Mouse (Mus musculus) adrenal gland, adult 18-20 months (tissue): ENCODE results near the gene Nutf2. TPM values are rescaled to one million over a fixed set of nuclear protein-coding genes. Genes with fewer than 3 reads are reported as not detected.
A peak's percentile ranks its signal among the peaks of the same experiment; 100 is the strongest.
"Not testable (repeated sequence)": the region's sequence is repeated elsewhere in the genome, so short reads cannot be mapped to it uniquely, and the experiment has no call there.

ENCODE experiments used
- DNase-seq, 2 experiments: peaks; one replicate each; pipeline ENCODE4 v3.0.0; 2021 to 2022; ENCODE audit warnings: low spot score in 2 of 2
- long read RNA-seq, 2 experiments: library from polyadenylated mRNA; stranded (forward); transcript quantifications; one replicate each; pipeline ENCODE4 v2.0.0; 2021
- total RNA-seq, 2 experiments: library from RNA; stranded (reverse); gene quantifications; 1 replicate in 1 of 2; 2 replicates in 1 of 2; pipeline ENCODE4 v1.2.3; 2021

Gene Nutf2
- total RNA-seq = 10 to 100 TPM; 43.9 to 46.2 TPM
- long read RNA-seq, experiment 1, transcript Nutf2-201 (5 exons, 948 nt) = major isoform, 22 of 27 reads
- long read RNA-seq, experiment 1, partial matches to known transcripts = 1 of 27 reads
- long read RNA-seq, experiment 1, other reads (novel, unspliced or antisense) = 3 of 27 reads
- long read RNA-seq, experiment 2, transcript Nutf2-201 (5 exons, 948 nt) = major isoform, 103 of 108 reads
- long read RNA-seq, experiment 2, partial matches to known transcripts = 2 of 108 reads
- long read RNA-seq, experiment 2, other reads (novel, unspliced or antisense) = 1 of 108 reads

DNA sequence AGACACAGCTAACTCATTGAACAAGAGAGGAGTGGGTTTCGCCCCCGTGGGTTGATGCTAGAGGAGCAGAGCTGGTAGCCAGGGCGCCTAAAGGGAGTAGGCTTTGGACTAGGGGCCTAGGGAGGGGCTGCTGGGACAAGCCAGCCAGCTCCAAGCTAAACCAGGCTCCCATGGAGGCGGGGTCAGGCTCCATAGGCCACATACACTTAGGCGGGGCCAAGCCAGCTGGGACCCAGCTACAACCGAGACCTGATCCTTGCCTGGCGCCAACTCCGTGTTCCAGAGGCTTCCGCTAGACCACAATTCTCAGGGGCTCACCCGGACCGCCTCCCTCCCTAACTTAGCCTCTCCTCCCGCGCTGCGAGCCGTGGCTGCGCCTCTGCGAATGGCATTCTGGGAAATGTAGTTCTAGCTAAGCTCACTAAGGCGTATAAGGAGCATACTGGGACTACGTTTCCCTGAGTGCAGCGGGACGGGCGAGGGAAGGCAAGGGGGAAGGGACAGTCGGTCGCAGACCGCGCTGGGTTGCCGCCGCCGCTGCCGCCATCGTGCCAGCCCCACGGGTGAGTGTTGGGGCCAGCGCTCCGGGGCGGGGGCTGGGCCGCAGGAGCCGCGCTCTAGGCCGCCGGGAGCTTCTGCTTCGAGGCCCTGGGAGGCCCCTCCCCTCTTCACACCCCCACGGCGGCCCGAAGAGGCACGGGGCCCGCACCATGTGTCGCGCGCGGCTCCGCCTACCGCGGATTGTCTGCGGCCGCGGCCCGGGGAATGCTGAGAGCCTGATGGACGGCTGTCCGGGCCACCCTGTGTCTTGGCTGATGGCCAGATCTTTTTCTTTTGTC is at the start of gene Nutf2:
Nutf2 (plus strand) TSS at position 438 of the 839 bp plus-strand sequence.
- peak; percentile 81 to 85 for DNase-seq

DNA sequence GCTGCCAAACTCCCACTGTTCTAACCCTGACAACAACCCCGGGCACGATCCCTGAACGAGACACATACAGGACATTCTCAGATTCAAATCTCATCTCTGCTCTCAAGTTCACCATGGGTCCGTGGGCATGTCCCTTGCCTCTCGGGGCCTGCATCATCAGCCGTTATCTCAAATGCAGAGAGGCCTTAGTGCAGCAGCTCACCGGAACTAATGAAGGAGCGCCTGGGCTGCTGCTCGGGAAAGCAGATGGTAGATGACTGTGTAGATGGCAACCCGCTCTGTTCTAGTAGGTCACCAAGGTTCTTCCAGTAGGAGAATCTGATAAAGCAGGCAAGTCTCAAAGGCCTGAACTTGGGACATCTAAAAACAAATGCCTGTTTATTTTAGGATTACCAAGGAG is 49.3 kb upstream of the Nutf2 start:
- DNase-seq = no peak

DNA sequence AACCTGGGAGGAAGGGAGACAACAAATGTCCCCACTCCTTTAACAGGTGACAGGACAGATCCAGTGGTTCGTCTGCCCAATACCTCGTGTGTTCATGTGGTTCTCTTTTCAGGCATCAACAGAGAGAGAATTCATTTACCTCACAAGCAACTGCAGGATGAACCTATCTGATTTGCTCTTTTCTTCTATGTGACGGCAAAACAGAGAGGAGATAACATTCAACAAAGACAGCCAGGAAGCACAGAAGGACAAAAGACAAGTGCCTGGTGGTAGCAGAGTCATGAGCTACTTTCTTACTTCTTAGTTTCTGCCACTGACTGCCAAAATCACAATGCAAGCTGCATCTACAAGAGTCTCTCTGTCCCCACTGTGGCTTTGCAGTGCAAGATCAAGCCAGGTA is 48.8 kb upstream of the Nutf2 start:
- DNase-seq = no peak

DNA sequence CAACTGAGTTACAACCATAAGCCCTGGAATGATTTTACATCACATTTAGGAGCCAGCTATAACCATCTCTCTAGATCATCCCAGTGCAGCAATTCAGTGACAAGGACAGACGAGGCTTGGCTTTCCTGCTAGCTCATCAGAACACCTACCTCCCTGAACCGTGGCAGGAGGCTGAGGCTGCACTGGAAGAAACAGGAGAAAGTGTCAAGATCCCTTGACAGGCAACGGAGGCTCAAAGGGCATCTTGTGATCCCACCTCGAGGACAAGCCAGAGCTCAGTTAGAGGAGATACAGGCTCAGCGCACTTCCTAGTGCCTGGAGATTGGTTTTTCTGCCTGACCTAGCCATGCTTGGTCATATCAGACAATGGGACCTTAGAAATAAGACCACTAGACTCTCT is 47.9 kb upstream of the Nutf2 start:
- DNase-seq = no peak

DNA sequence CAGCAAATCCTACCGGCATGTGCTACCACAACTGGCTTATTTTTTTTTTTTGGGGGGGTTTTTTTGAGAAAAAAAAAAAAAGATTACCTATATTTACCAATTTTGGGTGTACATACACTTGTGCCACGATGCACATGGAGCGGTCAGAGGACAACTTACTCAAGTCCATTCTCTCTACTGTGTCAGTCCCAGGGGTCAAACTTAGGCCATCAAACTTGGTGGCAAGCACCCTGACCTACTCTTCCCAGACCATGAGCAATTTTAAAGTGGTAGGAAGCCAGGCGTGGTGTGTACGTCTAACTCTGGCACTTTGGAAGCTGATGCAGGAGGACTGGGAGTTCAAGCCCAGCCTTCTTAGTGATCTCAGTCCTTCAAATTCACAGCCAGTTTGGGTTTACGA is 47.1 kb upstream of the Nutf2 start:
- DNase-seq = no peak

DNA sequence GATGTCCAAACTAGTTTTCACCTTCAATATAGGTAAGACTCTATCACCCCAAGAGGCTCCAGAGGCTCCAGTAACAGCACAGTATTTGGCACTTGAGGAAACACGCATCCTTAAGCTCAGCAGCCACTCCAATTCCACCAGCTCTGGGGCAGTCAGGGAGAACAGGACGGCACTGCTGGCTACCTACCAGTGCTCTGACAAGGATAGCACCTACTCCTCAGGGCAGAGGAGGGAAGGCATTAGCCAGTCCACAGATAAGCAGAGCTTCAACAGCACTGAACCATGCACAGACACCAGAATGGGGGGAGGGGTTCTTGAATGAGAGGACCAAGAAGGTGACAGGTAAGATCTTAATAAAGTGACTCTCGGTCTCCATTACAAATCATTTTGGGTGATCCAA is 40.7 kb upstream of the Nutf2 start:
- DNase-seq = no peak

DNA sequence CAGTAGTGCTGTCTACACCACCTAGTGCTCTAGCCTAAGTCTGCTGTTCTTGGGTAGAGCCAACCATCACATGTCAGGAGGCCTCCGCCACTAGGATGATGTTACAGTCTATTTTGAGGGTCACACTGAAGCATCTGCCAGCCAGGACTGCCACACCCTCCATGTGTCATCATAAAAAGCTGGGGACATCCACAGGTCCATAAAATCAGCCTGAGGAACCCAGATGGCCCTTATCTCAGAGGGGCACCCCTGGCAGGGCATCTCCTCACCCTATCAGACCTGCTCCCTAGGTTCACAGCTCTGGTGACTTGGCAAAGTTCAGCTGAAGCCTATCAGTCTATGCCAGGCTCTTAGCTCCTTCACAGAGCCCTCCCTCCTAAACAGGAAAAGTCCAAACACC is 39.5 kb upstream of the Nutf2 start:
- DNase-seq = no peak

DNA sequence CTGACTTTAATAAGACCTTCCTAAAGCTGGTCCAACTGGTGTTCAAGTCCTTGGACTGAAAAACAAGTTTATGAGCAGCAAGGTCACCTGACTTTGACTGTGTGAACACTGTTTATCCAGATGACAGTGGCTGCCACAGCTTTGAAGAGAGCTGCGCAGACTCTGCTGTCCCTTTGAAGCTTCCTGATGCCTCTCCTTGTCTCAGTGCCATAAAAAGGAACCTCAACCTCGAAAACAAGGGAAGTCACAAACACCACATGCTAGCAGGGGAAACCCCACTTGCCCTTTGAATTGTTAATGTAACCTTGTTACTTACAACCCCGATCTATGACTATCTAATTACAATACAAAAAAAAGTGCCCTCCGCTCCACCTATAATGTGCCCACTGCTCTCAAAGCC is 34.9 kb upstream of the Nutf2 start:
- DNase-seq = no peak

DNA sequence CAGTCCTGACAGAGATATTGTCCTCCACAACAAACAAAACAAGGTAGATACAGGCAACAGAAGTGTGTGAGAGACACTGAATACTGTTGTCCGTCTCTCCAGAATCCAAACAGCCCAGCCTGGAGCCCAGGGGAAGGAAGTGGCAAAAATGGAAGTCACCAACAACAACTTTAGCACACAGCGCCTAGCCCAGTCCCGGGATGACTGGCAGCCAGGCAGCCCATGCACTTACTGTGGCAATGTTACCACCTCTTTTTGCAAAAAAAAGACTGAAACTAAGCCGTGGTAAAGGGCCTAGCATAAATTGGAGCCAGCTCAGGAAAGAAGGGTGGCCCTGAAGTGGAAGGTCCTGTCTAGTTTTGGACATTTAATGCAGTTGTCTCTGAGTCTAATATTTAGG is 34.0 kb upstream of the Nutf2 start:
- DNase-seq = no peak

DNA sequence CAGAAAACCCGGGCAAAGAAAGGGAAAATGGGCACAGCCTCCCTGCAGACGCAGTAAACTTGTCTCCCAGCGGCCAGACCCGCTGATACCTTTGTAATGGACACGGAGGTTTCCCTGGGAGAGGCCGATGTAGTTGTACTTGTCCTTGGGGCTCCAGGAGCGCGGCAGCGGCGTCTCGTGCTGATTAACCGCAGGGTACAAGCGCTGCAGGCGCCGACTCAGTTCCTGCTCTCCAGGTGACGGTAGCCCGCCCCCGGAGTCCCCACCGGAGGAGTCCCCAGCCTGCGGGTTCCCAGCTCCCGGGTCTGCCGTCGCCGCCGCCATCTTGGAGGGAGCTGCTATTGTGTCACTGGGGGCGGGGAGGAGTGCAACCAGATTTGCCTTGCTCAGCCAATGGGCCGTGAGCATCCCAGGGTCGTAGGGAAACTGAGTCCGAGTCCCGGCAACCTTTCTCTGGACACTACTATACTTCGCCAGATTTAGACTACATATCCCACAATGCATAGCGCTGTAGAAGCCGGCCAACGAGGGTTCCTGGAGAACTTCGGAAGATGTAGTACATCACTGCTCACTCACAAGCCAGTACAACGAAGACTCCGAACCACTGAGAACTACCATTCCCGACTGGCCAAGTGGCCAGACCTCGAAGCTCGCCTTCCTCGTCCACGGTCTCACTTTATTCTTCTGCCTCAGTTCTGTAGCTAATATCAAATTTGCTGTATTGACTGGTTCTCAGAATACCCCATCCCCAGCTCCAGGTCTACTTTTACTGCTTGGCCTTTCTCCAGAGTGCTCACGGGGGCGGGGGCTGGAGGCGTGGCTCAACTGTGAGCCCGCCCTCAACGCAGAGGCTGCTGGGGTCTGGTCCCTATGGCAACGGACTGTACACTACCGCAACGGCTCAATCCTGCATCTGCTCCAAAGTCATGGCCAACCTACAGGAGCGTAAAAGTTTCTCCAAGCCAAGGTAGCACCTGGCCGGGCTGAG is 33.2 kb upstream of the Nutf2 start, which contains the start of the genes Ranbp10 and Tsnaxip1:
Ranbp10 (minus strand) TSS at position 490 of the 988 bp plus-strand sequence.
Tsnaxip1 (plus strand) TSS at position 871 of the 988 bp plus-strand sequence.
- peak; percentile 89 for DNase-seq

DNA sequence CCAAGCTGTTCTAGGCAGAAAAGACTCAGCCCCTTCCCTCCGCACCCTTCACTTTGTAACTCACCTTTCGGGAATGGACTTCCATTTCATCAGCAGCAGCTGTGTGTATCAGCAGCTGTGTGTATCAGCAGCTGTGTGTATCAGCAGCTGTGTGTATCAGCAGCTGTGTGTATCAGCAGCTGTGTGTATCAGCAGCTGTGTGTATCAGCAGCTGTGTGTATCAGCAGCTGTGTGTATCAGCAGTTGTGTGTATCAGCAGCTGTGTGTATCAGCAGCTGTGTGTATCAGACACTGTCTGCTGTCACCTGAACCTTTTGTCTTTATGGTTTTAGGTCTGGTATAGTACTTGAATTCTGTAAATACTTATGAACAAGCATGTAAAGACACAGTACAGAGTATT is 26.6 kb upstream of the Nutf2 start:
- not testable (repeated sequence) for DNase-seq

DNA sequence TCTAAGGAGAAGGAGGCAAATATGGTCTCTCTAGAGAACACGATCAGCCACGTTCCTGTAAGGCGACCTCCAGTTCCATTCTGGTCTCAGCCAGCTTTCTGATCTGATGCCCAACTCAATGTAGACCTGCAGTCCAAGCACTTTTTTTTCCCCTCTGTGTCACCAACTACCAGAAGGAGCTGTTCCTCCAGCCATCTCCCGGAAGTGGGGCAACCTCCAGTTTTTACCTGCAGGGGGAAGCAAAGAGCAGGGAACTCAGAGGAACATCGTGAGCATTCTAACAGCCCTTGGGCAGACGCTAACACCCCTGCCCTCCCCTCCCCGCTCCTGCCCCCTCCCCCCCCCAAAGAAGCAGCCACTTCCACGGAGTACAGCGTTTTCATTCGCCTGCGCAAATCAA is 25.1 kb upstream of the Nutf2 start:
- DNase-seq = peak; percentile 75 to 78

DNA sequence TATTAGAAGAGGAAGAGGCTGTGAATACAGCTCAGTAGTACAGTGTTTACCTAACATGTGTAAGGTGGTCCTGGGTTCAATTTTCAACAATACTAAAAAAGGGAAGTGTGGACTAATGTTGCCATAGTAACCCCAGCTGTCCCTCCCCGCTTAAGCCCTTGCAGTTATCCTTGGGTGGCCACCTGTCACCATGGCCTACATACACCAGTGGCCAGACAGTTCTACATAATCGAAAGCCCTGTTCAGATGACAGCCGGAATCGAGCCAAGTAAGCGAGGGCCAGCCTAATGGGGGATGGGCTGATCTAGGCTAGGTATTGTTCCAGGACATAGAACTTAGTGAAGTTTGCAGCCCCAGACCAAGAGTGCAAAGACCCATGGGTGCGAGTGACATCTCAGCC is 23.4 kb upstream of the Nutf2 start:
- DNase-seq = no peak

DNA sequence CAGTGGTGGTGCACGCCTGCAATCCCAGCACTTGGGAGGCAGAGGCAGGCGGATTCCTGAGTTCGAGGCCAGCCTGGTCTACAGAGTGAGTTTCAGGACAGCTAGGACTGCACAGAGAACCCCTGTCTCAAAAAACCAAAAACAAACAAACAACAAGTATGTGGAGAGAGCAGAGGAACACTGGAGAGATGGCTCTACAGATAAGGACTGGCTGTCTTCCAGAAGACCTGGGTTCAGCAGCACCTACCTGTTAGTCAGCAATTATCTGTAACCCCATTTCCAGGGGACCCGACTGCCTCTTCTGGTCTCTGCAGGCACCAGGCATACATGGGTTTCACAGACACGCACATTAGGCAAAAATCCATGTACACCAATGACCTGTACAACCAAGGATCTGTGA is 21.2 kb upstream of the Nutf2 start:
- no peak for DNase-seq

DNA sequence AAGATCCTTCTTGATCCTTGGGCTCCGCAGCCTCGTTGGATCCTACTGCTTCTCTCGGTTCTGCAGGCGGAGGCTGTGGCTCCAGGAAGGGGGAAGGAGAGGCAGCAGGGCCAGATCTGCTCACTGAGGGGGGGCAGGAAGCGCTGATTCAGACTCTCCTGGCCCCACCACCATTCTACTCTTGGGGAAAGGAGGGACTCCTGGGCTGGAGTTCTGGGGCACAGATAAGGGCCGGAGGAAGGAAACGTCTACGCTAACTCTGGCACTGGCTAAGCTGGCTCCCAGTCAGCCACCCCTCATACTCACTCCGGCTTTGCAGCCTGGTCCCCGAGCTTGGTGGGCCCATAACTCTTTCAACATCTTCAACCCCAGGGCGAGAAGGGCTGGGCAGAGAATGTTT is 13.7 kb upstream of the Nutf2 start:
- no peak for DNase-seq

DNA sequence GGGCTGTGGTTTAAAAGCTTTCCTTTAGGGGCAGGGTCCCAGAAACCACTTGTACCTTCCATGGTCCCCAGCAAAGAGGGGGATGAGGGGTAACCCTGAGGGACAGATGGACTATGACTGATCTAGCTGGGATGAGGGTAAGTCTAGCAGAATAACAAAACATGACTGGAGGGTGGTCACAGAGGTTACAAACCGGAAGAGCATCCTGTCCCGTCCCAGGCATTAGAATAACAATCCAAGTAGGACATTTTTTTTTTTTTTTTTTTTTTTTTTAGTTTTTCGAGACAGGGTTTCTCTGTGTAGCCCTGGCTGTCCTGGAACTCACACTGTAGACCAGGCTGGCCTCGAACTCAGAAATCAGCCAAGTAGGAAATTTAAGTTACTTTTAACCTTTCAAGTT is 10.4 kb upstream of the Nutf2 start:
- DNase-seq = no peak

DNA sequence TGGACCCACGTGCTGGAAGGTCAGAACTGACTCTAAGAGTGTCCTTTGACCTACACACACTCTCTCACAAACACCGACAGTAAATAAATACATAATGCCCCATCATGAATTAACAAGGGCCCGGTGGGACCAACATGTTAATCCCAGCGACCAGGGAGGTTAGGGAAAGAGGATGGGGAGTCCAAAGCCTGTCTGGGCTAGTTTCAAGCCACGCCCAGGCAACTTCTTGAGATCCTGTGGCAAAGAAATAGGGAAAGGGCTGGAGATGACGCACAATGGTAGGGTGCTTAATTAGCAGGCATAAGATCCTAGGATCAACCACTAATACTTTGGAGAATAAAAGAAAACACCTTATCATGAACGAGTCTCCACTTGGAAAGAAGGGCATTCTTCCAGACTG is 9.8 kb upstream of the Nutf2 start:
- DNase-seq = no peak

DNA sequence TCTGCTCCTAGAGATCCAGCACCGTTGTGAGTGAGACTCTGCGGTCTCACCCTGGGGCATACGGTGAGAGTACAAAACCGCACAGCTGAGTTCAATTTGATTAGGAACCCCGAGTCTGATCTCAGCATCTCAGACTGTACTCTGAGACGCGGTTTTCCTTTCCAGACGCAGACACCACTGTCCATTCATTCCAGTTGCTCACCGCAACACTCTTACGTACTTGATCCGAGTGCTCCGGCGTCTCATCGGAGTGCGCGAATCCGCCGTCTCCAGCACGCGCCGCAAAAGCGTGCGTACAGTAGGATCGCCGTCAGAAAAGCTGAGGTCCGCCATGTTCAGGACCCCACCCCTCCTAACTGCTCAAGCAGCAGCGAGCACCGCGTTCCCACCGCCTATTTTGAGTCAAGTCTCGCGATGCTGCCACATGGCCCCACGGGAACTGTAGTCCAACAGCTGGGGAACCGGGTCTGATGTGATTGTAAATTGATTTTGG is 8.7 kb upstream of the Nutf2 start:
- DNase-seq = peak; percentile 83 to 87

DNA sequence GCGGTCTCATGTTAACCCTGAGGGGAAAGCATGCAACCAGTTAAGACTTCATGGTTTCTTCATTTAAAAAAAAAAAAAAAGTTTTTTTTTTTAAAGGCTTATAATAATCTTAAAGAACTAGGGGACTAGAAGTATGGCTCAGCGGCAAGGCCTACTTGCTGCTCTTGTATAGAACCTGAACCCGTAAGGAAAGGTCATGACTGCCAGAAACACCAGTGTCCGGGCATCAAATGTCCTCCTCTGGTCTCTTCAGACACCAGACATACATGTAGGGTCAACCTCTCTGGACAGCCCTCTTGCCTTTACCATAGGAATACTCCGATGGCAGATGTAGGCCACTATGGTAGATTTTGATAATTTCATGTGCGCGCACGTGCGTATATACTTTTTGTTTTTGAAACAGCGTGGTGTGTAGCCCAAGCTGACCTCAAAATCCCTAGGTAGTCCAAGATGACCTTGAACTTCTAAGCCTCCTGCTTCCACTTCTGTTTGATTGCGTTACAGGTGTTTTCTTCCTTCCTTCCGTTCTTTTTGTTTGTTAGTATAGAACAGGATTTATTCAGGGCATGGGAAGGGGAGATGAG is 8.1 kb upstream of the Nutf2 start:
- DNase-seq = no peak

DNA sequence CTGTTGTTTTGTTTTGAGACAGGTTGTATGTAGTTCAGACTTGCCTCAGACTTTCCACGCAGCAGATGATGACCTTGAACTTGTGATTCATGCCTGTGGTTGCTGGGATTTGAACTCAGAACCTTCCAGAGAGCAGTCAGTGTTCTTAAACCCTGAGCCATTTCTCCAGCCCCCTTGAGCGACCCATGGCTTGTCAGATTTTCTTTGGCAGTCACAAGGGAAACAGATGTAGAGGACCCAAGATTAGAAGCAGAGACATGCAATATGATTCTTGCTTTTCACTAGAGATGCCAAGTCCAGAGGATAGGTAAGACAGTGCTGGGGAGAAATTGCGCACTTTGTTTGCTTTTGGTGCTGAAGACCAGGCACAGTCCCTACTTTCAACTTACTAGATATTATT is 7.2 kb upstream of the Nutf2 start, which contains the start of gene Cenpt:
Cenpt (minus strand) TSS at position 101 of the 400 bp plus-strand sequence.
- no peak for DNase-seq

DNA sequence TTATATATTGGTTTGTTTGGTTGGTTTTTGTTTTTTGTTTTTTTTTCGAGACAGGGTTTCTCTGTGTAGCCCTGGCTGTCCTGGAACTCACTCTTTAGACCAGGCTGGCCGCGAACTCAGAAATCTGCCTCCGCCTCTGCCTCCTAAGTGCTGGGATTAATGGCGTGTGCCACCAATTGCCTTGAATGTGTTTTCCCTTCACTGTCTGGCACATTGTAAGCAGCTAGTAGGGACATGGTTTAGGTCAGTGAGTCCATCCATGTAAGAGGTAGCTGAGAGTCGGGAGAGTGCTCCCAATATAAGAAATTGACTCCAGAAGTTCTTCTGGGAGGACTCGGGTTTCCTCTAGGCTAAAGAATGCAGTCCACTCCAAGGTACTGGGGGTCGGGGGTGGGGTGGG is 6.1 kb upstream of the Nutf2 start:
- no peak for DNase-seq
